Mouse (Mus musculus) brown adipose tissue, adult 24 weeks (tissue): ENCODE data around the gene Serinc5. TPM values are rescaled to one million over a fixed set of nuclear protein-coding genes. Genes with fewer than 3 reads are reported as not detected.

Experiments
- H3K27ac ChIP-seq: fragments of 200-500 bp; replicated peaks from 2 replicates; pipeline ENCODE4 v1.5.1; 2012; ENCODE audit warnings: low read depth, mild to moderate bottlenecking, low read length
- H3K4me1 ChIP-seq: fragments of 200-500 bp; 2 replicates; pipeline ENCODE4 v1.6.1; 2012; ENCODE audit warnings: low read length, mixed read lengths; ENCODE audit not compliant: control insufficient read depth, insufficient read depth, insufficient read length
- H3K4me3 ChIP-seq: fragments of 200-500 bp; 2 replicates; pipeline ENCODE4 v1.5.1; 2012; ENCODE audit warnings: low read depth, mild to moderate bottlenecking, low read length, moderate library complexity; ENCODE audit not compliant: insufficient read depth
- polyA plus RNA-seq: library from polyadenylated mRNA; stranded (reverse); fragments of >200 nt; gene quantifications from 2 replicates; pipeline ENCODE4 v1.2.4, GENCODE M21; 2012; ENCODE audit not compliant: missing spikeins, insufficient read depth, insufficient read length

Serinc5 gene
- polyA plus RNA-seq, result 3.2 and 4.0 TPM in 2 replicates

DNA sequence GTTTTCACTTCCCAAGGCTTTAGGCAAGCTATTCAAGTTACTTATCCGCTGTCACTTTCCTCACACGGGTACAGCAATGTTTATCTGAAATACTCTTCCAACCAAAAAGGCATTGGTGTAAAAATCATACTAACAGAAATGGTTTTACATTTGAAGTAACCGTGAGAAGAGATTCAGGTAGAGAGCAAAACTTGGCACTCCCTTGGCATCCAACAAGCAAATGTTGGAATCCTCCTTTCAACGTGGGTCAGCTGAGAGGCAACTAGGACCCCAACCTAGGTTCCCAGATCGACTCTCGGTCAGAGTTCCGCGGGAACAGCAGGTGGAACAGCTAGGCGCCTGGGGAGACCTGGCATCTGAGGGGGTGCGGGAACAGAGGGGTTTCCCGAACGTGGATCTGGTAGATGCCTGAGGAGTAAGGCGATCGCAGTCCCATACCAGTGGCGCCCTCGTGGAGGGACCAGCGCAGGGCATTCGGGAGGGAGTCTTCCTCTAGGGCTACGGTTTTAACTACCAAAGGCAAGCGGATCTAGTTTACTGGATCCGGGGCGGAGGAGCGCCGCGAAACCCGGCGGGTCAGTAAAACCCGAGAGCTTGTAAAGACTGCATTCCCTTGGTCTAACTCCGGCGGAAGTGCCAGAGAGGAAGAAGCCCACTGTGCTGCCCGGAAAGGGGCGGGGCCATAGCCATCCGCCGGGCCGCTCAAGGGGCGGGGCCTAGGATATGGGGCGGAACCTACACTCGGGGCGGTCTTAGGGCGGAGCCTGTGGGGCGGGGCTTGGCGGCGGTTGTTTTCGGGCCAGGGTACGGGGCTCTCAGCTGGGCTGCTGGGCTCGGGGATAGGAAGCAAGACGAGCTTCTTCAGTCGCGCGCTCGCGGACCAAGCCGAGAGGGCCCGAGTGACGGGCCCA, at the start of gene Serinc5:
Gene Serinc5 (plus strand): TSS at position 781 of the 911 bp plus-strand sequence.
- H3K4me1 ChIP-seq, result peaks cover 5% of the 10 kb centered on the region; the same call in 1 of the 2 replicates
- H3K4me3 ChIP-seq, result peak within 1 kb of the TSS; percentile 97
- H3K27ac ChIP-seq, result peak within 1 kb of the TSS; percentile 97

DNA sequence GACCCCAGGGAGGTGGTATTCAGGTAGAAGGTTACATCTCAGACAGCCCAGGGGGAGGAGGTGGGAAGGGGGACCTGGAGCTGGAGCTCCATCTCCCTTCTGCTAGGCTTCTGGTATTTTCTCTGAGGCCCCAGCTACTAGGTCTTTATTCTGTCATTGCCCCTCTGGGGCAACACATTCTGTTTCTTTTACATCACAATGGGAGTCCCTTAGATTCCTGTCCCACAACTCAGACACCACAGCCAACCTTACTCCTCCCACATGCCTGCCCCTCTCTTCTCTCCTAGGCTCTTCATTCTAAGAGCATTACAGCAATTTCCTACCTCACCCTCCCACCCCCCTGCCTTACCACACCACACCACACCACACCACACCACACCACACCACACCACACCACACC, 34.8 kb upstream of the Serinc5 start, which contains the start of gene Spz1:
Gene Spz1 (minus strand): TSS at position 101 of the 400 bp plus-strand sequence.
- Histone ChIP-seq H3K4me3 (no peak within 1 kb of the TSS), H3K27ac (no peak within 1 kb of the TSS), H3K4me1 (no peaks in the 10 kb centered on the region)

DNA sequence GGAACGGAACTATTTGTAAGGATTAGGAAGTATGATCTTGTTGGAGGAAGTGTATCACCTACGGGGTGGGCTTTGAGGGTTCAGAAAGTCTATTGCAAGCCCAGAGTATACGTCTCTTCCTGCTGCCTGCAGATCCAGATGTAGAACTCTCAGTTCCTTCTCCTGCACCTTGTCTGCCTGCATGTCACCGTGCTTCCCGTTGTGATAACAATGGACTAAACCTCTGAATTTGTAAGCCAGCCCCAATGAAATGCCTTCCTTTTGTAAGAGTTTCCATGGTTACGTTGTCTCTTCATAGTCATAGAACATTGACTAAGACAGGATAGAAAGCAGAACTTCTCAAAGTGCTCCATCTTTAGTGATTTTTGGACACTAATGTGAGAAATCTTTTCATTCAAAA, 34.2 kb upstream of the Serinc5 start:
- H3K4me1 ChIP-seq, result no peaks in the 10 kb centered on the region
- H3K4me3 ChIP-seq, result no peak overlapping the region
- no peak overlapping the region for H3K27ac ChIP-seq

DNA sequence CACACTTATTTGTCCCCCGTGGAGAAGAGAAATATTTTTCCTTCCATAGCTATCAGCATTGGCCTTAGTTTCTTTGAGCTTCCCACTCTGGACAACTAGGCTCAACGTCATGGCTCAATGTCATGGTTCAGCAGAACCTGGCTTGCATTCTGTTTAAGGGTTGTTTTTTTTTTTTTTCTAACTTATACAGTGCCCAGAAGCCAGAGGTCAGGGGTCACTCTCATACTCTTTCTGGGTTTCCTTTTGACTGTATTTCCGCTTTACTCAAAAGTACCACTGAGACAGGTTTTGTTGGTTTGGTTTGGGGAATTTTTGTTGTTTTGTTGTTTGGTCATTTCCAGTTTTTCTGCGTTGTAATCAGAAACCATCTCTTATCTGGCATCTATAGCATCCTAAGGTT, 32.7 kb upstream of the Serinc5 start:
- Histone ChIP-seq H3K4me3 (no peak overlapping the region), H3K4me1 (no peaks in the 10 kb centered on the region), H3K27ac (no peak overlapping the region)

DNA sequence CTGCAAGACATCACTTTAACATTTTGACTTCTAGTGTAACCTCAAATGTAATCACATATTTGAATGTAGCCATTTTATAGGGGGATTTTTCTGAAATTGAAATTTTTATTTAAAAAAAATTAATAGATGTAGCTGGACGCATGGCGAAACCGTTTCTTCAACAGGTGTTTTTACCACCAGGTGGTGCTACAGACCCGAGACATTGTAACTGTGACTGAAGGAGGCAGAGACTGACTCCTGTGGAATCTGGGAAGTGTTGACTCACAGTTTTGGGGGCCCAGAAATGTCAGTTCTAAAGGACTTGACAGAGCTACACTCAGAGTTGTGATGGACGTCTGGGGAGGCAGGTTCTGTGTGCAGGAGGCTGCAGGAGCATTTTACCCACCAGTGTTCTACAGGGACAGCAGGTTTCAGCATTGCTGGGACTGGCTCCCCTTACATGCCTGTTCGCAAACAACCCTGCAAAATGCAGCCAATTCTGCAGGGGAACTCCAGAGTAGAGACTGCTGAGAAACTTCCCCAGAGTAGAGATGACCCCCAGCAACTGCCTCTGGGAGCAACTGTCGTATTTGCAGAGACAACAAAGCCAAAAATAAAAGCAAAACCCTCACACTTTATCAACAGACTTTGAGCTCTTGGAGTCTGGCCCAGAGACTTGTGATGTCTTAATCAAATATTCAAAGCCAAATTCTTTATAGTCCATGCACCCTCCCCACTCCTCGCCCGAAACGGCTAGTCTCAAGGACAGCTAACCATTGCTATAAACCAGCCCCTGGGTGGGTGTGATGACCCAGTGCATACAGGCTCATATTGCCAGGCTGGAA, 30.5 kb upstream of the Serinc5 start:
- Histone ChIP-seq H3K27ac (no peak overlapping the region), H3K4me3 (no peak overlapping the region), H3K4me1 (no peaks in the 10 kb centered on the region)

DNA sequence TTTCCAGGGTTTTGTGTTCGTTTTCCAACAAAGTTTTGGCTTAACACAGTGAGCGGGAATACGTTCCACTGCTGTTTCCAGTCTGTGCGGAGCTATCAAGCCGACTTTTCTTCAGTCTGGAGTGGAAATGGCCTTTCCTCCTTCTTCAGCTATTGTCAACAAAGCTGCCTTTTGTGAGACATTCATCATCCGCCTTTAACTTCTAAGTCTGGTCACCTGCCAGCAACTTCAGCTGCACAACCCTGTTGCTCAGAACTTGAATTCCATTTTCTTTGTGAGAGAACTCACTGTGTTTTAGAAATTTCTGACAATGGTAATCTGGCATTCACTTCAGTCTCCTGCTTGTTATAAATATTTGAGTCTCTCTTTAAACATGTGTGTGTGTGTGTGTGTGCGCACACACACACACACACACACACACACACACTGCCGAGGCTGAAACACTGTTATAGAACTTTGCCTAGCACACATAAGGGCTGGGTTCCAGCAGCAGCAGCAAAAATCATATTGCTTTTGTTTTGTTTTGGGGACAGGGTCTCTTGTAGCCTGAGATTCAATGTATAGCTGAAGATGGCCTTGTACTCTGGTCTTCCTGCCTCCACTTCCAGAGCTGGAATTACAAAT, 26.7 kb upstream of the Serinc5 start:
- Histone ChIP-seq H3K4me1 (no peaks in the 10 kb centered on the region), H3K4me3 (no peak overlapping the region), H3K27ac (no peak overlapping the region)

DNA sequence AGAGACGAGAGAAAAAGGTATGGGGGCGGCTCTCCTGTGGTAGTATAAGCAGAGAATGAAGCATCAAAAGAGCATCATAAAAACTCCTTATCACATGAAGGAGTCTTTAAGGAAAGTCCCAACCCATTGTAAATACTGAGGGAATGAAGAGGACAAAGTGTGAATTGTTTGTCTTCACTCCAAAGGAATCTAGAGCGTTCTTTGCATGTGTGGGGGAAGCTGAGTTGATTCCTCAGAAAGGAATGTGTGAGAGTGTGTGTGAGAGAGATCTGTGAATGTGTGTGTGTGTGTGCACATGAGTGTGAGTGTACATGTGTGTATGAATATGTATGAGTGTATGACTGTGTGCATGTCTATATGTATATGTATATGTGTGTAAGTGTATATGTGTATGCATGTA, 22.2 kb upstream of the Serinc5 start:
- Histone ChIP-seq H3K27ac (no peak overlapping the region), H3K4me1 (no peaks in the 10 kb centered on the region), H3K4me3 (no peak overlapping the region)

DNA sequence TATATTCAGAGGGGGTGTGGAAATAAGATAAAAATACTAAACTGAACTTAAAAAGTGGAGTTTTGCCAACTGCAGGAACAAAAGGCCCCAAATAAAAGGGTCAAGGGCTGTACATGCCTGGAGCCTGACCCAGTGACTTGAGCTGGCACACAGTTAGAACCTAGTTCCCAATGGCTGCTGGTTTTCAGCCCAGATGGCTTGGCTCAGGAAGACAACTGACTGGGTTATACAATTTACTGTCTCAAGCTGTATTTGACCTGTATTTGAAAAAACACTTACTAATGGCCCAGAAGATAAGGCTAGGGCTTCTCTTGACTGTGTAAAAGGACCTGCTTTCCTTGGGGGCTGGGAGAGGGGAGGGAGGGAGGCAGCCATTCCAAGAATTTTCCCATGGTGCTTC, 21.6 kb upstream of the Serinc5 start:
- H3K27ac ChIP-seq, result no peak overlapping the region
- H3K4me1 ChIP-seq, result no peaks in the 10 kb centered on the region
- H3K4me3 ChIP-seq, result no peak overlapping the region

DNA sequence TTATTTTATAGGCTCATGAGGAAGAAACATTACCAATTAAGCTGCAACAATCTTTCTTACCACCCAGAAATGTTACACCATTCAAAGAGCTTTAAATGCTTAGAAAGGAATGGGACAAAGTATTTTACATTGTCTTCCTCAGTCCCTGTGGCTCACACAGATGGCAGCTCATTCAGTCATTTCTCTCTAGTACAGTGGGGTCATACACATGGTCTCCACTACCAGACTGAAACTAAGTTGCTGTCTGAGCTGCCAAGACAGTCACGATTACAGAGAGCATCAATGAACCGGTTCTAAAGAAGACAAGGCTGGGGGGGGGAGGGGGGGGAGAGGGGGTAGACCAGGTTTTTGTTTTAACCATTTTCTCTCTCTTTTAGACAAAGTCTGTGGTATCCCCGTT, 19.7 kb upstream of the Serinc5 start:
- H3K4me3 ChIP-seq, result no peak overlapping the region
- H3K27ac ChIP-seq, result no peak overlapping the region
- H3K4me1 ChIP-seq, result no peaks in the 10 kb centered on the region

DNA sequence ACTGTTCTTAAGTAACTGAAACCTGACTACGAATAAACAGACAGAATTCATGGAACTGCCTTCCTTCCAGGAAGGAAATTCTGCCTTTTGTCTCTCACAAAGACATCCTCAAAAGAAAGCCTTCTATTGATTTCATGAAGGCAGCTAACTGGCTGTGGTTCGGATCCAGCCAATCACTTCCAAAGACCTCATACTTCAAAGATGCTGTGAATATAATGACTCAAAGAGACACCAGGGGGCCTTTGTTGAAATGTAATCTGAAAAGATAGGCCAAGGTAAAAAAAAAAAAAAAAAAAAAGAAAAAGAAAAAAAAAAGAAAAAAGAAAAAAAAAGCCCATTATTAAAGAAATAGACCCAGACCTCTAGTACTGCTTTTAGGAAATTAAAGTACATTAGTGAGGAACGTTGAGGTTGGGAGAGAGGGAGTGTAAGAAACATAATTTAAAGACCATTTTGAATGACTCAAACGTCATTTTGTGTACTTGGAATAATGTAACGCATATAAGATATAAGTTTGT, 18.6 kb upstream of the Serinc5 start:
- Histone ChIP-seq H3K4me3 (no peak overlapping the region), H3K27ac (no peak overlapping the region), H3K4me1 (no peaks in the 10 kb centered on the region)

DNA sequence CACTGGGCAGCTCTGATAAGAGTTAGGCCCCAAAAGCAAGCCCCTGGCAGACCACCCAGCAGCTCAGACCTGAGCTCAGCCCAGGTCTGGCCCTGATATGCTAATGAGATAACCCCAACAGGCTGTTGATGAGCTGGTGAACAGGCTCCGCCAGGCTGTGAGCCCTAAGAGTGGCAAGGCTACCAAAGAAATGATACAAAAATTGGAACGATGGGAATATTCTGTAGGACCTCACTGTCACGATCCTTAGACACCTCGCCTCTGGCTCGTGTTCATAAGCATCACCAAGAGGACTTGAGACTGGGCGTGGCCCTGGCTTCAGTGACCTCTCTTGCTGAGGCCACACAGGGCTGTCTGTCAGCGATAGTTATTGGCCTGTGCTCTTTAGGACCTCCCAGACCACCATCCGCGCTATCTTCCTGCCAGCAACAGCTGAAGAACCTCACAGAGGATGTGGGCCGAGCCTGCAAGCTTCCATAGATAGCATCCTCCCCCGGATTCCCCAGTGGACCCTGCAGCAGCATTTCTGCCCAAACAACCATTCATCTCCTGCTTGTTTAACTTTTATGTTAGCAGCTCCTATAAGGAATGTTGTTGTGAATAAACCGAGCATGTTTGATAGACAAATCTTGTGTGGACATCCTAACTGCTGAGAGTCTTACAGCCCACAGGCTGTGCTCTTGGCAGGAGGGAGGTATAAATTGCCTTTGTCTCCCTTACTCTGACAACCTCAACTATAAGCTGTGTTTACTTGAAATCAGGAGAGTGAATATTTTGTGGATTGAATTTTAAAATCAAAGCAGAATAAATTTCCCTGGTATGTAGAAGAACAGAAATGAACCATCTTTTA, 17.9 kb upstream of the Serinc5 start:
- no peak overlapping the region for H3K27ac ChIP-seq
- H3K4me1 ChIP-seq, result no peaks in the 10 kb centered on the region
- no peak overlapping the region for H3K4me3 ChIP-seq

DNA sequence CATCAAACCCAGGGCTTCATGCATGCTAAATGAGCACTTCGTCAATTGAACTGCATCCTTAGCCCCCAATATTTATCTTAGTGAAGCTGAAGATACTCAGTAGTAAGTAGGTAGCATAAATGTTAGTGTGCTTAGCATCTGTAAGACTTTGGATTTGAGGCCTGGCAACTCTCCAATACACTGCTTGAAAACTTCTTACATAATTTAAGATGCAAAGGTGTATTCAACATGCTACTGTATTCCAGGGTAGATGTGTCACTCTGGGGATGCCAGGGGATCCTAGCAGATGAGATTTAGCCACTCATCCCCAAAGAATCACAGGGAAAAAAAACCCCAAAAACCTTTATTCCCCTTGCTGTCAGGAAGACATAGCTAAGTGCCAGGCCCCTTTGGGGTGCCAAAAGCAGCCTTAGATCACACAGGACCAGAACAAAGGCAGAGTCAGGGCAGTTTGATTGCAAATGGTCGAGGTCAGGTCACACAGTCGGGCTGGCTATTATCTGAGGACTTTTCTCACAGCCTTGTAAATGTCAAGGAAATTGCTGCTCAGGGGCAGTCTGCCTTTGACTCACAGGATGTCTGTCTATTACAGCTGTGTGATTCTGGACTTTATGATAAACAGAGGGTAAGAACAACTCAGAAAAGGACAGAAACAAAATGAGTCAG, 17.0 kb upstream of the Serinc5 start:
- no peak overlapping the region for H3K27ac ChIP-seq
- H3K4me3 ChIP-seq, result no peak overlapping the region
- no peaks in the 10 kb centered on the region for H3K4me1 ChIP-seq

DNA sequence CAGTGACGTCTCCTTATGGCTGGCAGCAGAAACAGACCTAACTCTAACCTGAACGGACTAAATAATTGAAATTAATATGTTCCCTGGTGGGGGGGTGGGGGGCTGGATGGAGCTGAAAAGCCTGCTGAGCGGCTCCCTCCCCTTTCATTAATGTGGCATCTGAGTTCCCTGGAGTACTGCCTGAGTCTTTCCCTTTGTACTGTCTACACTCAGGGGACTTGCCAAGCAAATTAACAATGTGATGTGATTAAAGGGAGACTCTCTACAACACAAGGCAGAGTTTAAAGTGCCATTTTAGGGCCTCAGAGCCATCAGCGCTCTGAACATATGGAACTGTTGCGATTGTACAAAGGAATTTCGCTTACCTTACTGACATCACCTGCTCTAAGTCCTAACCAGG, 16.4 kb upstream of the Serinc5 start:
- no peak overlapping the region for H3K4me3 ChIP-seq
- no peaks in the 10 kb centered on the region for H3K4me1 ChIP-seq
- no peak overlapping the region for H3K27ac ChIP-seq

DNA sequence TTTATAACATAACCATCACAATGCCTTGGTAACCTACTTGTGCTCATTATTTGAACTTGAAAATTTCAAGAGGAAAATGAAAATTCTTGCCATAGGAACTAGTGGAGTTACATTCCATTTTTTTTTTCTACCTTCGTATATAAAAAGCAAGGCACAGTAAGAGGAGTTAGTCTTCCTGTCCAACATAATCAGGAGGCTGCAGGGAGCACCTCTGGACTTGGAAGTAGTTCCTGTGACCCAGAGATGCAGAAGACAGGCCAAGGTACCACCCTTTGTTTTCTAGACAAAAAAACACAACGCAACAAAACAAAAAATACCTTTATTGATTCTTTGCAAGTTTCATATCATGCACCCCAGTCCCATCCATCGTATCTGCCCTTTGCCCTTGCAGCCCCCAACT, 16.0 kb upstream of the Serinc5 start:
- no peak overlapping the region for H3K27ac ChIP-seq
- H3K4me3 ChIP-seq, result no peak overlapping the region
- H3K4me1 ChIP-seq, result no peaks in the 10 kb centered on the region
